Mouse (Mus musculus) E14TG2a.4 (cell line): ENCODE results near the gene Caskin2.

Experiments used
- CTCF ChIP-seq: conservative IDR thresholded peaks from 2 replicates; pipeline ENCODE4 v1.5.1; 2014; ENCODE audit warnings: low read length
- NANOG ChIP-seq: IDR thresholded peaks from 2 replicates; pipeline ENCODE4 v1.6.1; 2014; ENCODE audit warnings: borderline replicate concordance, low read length, mixed read lengths

DNA sequence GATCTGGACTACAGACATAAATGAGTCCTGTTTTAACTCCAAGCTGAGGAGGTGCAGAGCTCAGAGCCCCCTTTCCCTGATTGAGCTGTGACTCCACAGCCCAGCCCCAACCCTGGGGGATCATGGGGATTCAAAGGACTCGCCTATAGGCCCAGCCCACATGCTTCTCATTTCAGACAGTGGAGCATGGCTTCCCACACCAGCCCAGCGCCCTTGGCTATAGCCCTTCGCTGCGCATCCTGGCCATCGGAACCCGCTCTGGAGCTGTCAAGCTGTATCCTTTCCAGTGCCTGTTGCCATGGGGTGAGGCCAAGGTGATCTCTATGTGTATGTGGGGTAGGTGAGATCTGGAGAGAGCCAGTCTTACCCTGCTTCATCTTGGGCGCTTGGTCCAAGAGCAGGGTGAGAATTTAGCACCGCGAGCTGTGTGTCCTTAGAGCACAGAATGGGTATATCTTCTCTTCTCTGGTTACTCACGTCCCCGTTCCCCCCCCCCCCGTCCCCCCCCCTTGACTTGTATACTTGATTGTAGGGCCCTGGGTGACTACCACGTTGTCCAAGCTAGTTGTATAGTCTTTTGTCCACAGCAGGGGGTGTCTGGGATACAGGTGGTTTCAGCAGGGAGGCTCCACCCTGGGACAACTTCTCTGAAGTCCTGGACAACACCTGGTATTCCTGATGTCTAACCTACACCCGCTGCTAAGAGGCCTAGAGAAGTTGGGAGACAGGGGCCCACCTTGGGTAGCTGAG is 29.9 kb upstream of the Caskin2 start:
- TF ChIP-seq CTCF (no peak), NANOG (no peak)
